Mouse (Mus musculus) v-Abl transformed pro-B cells (cell line): ENCODE measurements around the gene Gm20604.

Source experiments
- in situ Hi-C, 2 experiments: fragments of 400-800 bp; cut with MboI; formaldehyde crosslinking; loops; one replicate each; pipeline ENCODE4 v1.15.1; 2025; ENCODE audit not compliant: unreplicated experiment in 2 of 2

Gene Gm20604

GRCm38 (mm10) chr12:102743589-102744574 is 14.6 kb downstream of the Gm20604 start, which contains the start of the genes Moap1 and Tmem251:
TSS of gene Moap1 (minus strand) at chr12:102743661.
TSS of gene Tmem251 (plus strand) at chr12:102743762.
- in situ Hi-C loops, result loop anchor here (5.0 to 10.0 kb wide), 5 partner anchors 318 to 751 kb away; no protein-coding TSS in a partner anchor

GRCm38 (mm10) chr12:102743036-102743588 is 15.4 kb downstream of the Gm20604 start:
- in situ Hi-C loops, result loop anchor here (5.0 to 10.0 kb wide), 5 partner anchors 319 to 752 kb away; no protein-coding TSS in a partner anchor

GRCm38 (mm10) chr12:102742056-102742455 is 16.4 kb downstream of the Gm20604 start:
- in situ Hi-C loops, result loop anchor here (5.0 to 10.0 kb wide), 5 partner anchors 320 to 753 kb away; no protein-coding TSS in a partner anchor

GRCm38 (mm10) chr12:102740285-102740684 is 18.2 kb downstream of the Gm20604 start:
- in situ Hi-C loops, result loop anchor here (5.0 to 10.0 kb wide), 5 partner anchors 322 to 755 kb away; no protein-coding TSS in a partner anchor

- in situ Hi-C loops, result no loop called here
These were observed 19.4 kb downstream of the Gm20604 start for GRCm38 (mm10) chr12:102739096-102739495.

- in situ Hi-C loops, result no loop called here
These were observed 25.1 kb downstream of the Gm20604 start for GRCm38 (mm10) chr12:102733381-102733780.

GRCm38 (mm10) chr12:102730798-102731619 is 27.5 kb downstream of the Gm20604 start:
- in situ Hi-C loops, result no loop called here

- in situ Hi-C loops, result loop anchor here (5.0 to 10.0 kb wide), 2 partner anchors 208 to 335 kb away; no protein-coding TSS in a partner anchor
These were observed 28.3 kb downstream of the Gm20604 start for GRCm38 (mm10) chr12:102729855-102730797.

GRCm38 (mm10) chr12:102725761-102726175 is 32.7 kb downstream of the Gm20604 start:
- in situ Hi-C loops, result loop anchor here (5.0 to 10.0 kb wide), 2 partner anchors 203 to 331 kb away; no protein-coding TSS in a partner anchor

GRCm38 (mm10) chr12:102725146-102725545 is 33.3 kb downstream of the Gm20604 start:
- in situ Hi-C loops, result loop anchor here (5.0 to 10.0 kb wide), 2 partner anchors 203 to 330 kb away; no protein-coding TSS in a partner anchor

- in situ Hi-C loops, result loop anchor here in 1 of 2 experiments (5.0 to 10.0 kb wide), 2 partner anchors 197 to 329 kb away; no protein-coding TSS in a partner anchor
These were observed 34.6 kb downstream of the Gm20604 start for GRCm38 (mm10) chr12:102723861-102724260.

GRCm38 (mm10) chr12:102722966-102723365 is 35.5 kb downstream of the Gm20604 start:
- in situ Hi-C loops, result loop anchor here in 1 of 2 experiments (5.0 to 10.0 kb wide), 2 partner anchors 196 to 328 kb away; no protein-coding TSS in a partner anchor

GRCm38 (mm10) chr12:102722451-102722850 is 36.0 kb downstream of the Gm20604 start:
- in situ Hi-C loops, result loop anchor here in 1 of 2 experiments (5.0 to 10.0 kb wide), 2 partner anchors 195 to 328 kb away; no protein-coding TSS in a partner anchor

GRCm38 (mm10) chr12:102719552-102720315 is 38.7 kb downstream of the Gm20604 start:
- in situ Hi-C loops, result loop anchor here in 1 of 2 experiments (5.0 to 10.0 kb wide), 2 partner anchors 192 to 325 kb away; no protein-coding TSS in a partner anchor

GRCm38 (mm10) chr12:102714654-102715395 is 43.6 kb downstream of the Gm20604 start:
- in situ Hi-C loops, result no loop called here

GRCm38 (mm10) chr12:102714116-102714515 is 44.4 kb downstream of the Gm20604 start:
- in situ Hi-C loops, result no loop called here
